Mouse (Mus musculus) hindlimb bud, embryonic 11.5 days (tissue): ENCODE measurements around the gene Ass1.

Experiments used
- DNase-seq: peaks from one replicate; pipeline ENCODE4 v3.0.0-alpha.2; 2012; ENCODE audit warnings: low read depth, low spot score; ENCODE audit errors: extremely low spot score

Gene Ass1

DNA sequence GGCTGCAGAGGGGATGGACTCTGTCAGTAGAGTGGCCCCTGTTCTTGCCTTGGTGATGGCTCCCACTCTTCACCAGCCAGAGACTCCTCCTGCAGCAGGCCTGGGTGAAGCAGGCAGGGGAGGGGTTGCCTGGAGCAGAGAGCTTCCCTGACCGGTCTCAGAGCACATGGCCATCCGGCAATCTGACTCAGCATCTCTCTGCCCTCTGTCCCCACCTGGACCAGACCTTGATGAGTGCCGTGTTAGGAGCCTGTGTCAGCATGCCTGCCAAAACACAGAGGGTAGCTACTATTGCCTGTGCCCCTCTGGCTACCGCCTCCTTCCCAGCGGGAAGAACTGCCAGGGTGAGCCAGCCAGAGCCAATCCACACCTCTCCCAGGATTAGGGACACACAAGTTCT is 11.5 kb upstream of the Ass1 start:
- no peak for DNase-seq

DNA sequence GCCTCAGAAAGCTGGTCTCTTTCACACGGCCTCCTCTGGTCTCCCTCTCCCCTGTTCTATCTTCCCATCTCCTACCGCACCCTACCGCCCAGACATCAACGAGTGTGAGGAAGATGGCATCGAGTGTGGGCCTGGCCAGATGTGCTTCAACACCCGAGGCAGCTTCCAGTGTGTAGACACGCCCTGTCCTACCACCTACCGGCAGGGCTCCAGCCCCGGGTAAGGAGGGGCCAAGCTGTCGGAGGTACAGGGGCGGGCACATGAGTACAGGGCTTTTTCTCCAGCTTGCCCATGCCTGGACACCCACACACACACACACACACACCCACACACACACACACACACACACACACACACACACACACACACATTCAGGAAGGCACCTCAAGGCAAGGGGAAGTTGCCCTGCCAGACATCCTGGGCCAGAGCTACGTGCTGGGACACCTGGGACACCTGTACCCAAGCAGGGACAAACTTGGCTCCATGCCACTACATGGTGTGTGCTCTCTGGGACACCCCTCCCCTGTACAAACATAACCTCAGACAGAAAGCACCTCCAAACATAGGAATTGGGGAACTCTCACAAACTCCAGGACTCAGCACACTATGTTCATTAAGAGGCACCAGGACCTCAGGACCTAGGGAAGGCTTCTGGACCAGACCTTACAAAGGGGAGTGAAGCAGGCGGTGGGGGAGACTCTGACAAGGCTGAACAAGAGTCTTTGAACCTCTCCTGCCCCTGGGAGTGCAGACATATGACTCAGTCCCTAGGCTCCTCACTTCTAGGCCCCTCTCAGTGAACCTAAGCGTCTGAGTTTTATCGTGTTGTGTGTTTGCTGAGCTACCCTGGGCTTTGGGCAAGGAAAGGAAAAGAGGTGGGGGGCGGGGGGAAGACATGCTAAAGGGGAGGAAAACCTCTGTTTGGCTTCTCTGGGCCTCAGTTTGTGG is 10.7 kb upstream of the Ass1 start:
- DNase-seq = no peak

DNA sequence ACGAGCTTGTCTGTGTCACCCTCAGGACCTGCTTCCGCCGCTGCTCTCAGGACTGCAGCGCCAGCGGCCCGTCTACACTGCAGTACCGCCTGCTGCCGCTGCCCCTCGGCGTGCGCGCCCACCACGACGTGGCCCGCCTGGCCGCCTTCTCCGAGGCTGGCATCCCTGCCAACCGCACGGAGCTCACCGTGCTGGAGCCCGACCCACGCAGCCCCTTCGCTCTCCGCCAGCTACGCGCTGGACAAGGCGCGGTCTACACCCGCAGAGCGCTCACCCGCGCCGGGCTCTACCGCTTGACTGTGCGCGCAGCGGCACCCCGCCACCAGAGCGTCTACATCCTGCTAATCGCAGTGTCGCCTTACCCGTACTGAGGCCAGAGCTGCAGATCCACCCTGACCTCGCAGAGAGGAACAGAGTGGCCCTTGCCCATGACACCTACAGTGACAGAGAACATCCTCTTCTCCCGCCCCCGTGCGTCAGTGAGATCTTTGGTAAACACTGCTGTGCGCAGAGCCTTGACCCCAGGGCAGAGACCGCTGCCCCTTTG is 9.9 kb upstream of the Ass1 start:
- no peak for DNase-seq

DNA sequence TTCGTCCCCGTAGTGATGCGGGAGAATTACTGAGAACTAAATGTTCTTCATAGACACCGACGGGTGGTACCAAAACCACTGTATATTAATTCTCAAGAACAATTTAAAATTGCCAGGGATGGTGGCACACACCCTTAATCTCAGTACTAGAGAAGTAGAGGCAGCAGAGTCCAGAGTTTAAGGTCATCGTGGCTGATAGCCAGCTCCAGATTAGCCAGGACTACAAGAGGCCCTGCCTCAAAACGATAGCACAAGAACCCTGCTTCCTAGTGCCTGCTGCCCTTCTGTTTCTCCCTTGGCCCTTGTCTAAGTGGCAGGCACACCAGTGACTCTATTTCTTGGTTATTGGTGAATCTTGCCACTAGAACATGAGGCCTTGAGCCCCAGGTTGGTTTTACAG is 9.1 kb upstream of the Ass1 start:
- DNase-seq = no peak

DNA sequence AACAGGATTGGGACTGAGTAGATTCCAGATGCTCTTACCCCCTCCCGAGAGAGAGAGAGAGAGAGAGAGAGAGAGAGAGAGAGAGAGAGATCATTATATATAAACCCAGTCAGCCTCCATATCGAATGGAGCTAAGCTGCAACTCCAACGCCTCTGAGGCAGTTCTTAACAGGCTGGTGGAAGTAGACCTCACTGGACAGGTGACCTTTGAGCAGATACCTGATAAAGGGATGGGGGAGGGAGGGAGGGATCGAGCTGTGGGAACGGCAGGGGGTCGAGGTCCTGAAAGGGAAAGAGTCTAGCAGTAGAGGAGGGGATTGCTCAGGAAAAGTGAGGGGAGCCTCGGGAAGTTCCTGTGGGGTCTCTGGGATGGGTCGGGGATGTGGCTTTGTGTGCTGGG is 8.0 kb upstream of the Ass1 start:
- no peak for DNase-seq

DNA sequence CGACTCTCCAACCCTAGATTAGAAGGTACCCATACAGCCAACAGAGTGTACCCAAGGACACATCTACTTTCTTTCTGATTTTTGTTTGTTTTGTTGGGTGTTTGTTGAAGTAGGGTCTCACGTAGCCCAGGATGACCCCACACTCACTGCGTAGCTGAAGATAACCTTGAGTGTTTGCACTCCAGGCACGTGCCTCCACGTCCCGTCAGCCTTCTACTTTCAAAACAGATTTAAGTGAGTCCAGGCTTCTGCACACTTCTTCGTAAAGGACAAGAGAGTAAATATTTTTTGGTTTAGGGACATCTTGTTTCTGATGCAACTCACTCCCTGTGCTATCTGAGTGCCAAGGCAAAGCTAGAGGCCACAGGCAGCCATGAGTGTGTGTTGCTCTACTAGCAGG is 6.8 kb upstream of the Ass1 start:
- DNase-seq = no peak

- DNase-seq = no peak
Observed at GRCm38 (mm10) chr2:31463696-31464528, 6.1 kb upstream of the Ass1 start.

DNA sequence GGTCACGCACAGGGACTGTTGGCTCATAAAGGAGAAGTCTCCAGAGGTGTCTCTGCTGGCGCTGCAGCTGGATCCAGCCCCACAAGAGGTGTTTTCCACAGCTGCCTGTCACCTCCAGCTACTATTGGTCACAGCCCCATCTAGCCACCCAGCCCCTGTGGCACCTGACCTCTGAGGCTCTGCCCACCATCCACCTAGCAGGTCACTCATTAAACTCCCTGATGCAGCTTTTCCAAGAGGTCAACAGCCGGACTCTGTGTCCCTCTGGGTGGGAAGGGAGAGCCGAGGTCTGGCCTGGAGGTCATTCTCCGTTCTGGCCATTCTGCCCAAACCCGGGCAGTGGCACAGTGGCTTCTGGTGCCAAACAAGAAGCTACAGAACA is 5.5 kb upstream of the Ass1 start:
- DNase-seq = no peak

DNA sequence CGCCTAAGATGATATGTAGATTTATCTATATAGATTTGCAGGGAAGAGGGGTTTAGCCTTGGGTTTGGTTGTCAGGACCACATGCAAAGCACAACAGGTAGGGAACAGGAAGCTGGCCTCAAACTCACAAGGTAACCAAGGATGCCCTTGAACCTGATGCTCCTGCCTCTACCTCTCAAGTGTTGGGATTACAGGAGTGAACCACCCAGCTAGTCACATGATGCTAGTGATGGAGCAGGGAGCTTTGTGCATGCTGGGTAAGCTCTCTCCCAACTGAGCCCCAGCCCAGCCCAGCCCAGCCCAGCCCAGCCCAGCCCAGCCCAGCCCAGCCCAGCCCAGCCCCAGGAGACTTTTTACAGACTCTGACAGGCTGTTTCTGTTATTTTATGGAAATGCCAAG is 2.5 kb upstream of the Ass1 start:
- no peak for DNase-seq

- no peak for DNase-seq
Observed at GRCm38 (mm10) chr2:31468857-31469256, 1.1 kb upstream of the Ass1 start.

- DNase-seq = no peak
Observed at GRCm38 (mm10) chr2:31469480-31469879, 527 bp upstream of the Ass1 start.

GRCm38 (mm10) chr2:31470683-31471385 is 827 bp downstream of the Ass1 start:
- DNase-seq = no peak

GRCm38 (mm10) chr2:31471611-31472010 is 1.6 kb downstream of the Ass1 start:
- no peak for DNase-seq

GRCm38 (mm10) chr2:31472406-31473065 is 2.5 kb downstream of the Ass1 start:
- DNase-seq = peak; percentile 31

DNA sequence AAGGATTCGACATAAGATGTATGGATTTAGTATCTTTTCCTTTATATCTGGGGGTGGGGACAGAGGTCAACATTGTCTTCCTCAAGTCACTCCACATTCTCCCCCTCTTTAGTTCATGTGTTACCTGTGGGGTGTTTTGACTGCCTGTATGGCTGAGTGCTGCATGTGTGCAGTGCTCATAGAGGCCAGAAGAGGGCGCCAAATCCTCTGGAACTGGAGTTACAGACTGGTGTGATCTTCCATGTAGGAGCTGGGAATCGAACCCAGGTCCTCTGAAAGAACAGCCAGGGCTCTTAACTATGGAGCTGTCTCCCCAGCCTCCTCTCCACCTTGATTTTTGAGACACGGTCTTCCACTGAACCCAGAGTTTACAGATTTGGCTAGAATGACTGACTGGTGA is 3.9 kb downstream of the Ass1 start:
- DNase-seq = no peak

GRCm38 (mm10) chr2:31474686-31475085 is 4.7 kb downstream of the Ass1 start:
- no peak for DNase-seq

- DNase-seq = no peak
Observed at GRCm38 (mm10) chr2:31476107-31476820, 6.3 kb downstream of the Ass1 start.

DNA sequence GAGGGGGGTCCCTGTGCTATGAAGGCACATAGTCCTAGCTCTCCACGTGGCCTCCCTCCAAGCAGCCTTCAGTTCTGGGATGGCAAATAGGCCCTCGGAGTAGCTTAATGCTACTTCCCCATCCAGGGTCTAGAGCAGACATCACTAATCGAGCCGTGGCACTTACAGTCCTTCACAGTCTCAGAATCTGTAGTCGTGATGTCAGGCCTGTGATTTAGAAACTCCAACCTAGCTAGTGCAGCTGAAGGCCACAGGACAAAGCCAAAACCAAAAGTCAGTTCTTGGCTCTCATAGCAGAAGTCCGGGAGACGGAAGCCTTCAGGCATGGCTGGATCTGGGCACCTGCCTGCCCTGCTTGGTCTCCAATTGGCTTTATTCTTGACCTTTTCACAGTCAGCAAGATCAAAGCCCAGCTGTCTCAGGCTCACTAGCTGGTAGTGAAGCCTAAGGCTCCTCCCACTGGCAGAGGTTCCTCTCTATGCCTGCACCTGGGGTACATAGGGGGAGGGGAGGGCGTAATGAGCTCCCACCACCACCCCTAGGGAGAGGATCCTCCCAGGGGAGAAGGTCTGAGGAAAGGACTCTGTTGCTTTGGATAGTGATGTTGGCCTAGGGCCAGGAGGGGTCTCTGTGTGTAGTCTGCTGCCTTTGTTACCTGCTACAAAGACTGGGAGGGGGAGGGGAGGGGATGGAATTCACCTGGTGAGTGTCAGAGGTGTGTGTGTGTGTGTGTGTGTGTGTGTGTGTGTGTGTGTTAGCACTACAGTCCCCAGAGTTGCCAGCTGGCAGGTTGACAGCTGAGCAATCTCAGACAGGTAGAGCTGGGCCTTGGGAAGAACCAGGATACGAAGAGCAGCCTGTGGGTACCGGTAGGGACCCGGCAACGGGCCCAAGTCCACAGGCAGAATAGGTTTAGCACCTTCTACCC is 7.5 kb downstream of the Ass1 start:
- no peak for DNase-seq
